Mouse (Mus musculus) limb, embryonic 14.5 days (tissue): Measurements from ENCODE around the gene Cib1. TPM values are rescaled to one million over a fixed set of nuclear protein-coding genes. Genes with fewer than 3 reads are reported as not detected.

ENCODE experiments used
- ATAC-seq: fragments of 200-750 bp; cut with Nextera tagmentation; 2 replicates; pipeline ENCODE4 v1.8.0; 2017; ENCODE audit warnings: low read depth, moderate number of reproducible peaks, moderate TSS enrichment; ENCODE audit not compliant: low FRiP score
- DNase-seq: peaks from one replicate; pipeline ENCODE4 v3.0.0-alpha.2; 2015; ENCODE audit warnings: low spot score
- H3K27ac ChIP-seq: fragments of 300-500 bp; sonication (generic); replicated peaks from 2 replicates; pipeline ENCODE4 v1.5.1; 2014; ENCODE audit warnings: low read depth, mild to moderate bottlenecking, low read length, moderate library complexity, mixed read lengths
- H3K27me3 ChIP-seq: fragments of 300-500 bp; sonication (generic); 2 replicates; pipeline ENCODE4 v1.6.1; 2014; ENCODE audit warnings: low read length, mixed read lengths; ENCODE audit not compliant: control insufficient read depth, insufficient read depth
- H3K36me3 ChIP-seq: fragments of 300-500 bp; sonication (generic); 2 replicates; pipeline ENCODE4 v1.6.1; 2014; ENCODE audit warnings: mild to moderate bottlenecking, low read length, moderate library complexity, mixed read lengths; ENCODE audit not compliant: control insufficient read depth, insufficient read depth
- H3K4me1 ChIP-seq: fragments of 300-500 bp; sonication (generic); 2 replicates; pipeline ENCODE4 v1.6.1; 2014; ENCODE audit warnings: antibody characterized with exemption, low read length, mixed read lengths; ENCODE audit not compliant: control insufficient read depth, insufficient read depth
- H3K4me2 ChIP-seq: fragments of 300-500 bp; sonication (generic); replicated peaks from 2 replicates; pipeline ENCODE4 v1.6.1; 2014; ENCODE audit warnings: low read depth, mild to moderate bottlenecking, low read length, moderate library complexity; ENCODE audit not compliant: severe bottlenecking
- H3K4me3 ChIP-seq: fragments of 300-500 bp; sonication (generic); replicated peaks from 2 replicates; pipeline ENCODE4 v1.5.1; 2014; ENCODE audit warnings: low read length
- H3K9ac ChIP-seq: fragments of 300-500 bp; sonication (generic); 2 replicates; pipeline ENCODE4 v1.6.1; 2014; ENCODE audit warnings: mild to moderate bottlenecking, low read depth, low read length, moderate library complexity; ENCODE audit not compliant: severe bottlenecking
- H3K9me3 ChIP-seq: fragments of 300-500 bp; sonication (generic); 2 replicates; pipeline ENCODE4 v1.6.1; 2016; ENCODE audit warnings: low read length; ENCODE audit not compliant: control insufficient read depth
- POLR2A ChIP-seq: fragments of 200-500 bp; IDR thresholded peaks from 2 replicates; pipeline ENCODE4 v1.8.0; 2012; ENCODE audit warnings: inconsistent platforms, mild to moderate bottlenecking, moderate library complexity, borderline replicate concordance; ENCODE audit not compliant: insufficient read depth, insufficient read length; ENCODE audit errors: extremely low read depth
- WGBS: fragments of 180-500 bp; shearing (Covaris S2); extraction: QIAGEN DNeasy Blood & Tissue Kit; methylation state at CpG from one replicate; pipeline ENCODE4 v1.1.7; 2014; 5-methylcytosine and 5-hydroxymethylcytosine counted together
- polyA plus RNA-seq, 2 experiments: library from polyadenylated mRNA; depleted of rRNA in 1 of 2; stranded (reverse) in 1 of 2; unstranded in 1 of 2; fragments of >200 nt; fragmentation: Nextera tagmentation in 1 of 2; extraction: Ambion mirVana in 1 of 2; gene quantifications; 2 replicates each; pipeline versions ENCODE4 v1.2.1 to v1.2.3; 2012 to 2014

The Cib1 gene
- polyA plus RNA-seq, 2 experiments: 37.8 to 66.1 TPM

- Histone ChIP-seq H3K36me3 (peaks cover 46% of the 10 kb centered on the region), H3K4me3 (no peak overlapping the region), H3K4me1 (peaks cover 15% of the 10 kb centered on the region), H3K9ac (no peak overlapping the region), H3K27me3 (no peaks in the 10 kb centered on the region), H3K4me2 (no peak overlapping the region), H3K9me3 (peaks cover 14% of the 10 kb centered on the region; the same call in 1 of the 2 replicates), H3K27ac (no peak overlapping the region)
- no peak for ATAC-seq
- TF ChIP-seq POLR2A: no peak
- WGBS: 88% methylated on average over 2 of the region's 2 CpGs
- DNase-seq: no peak
Observed at GRCm38 (mm10) chr7:80273456-80273855, 40.8 kb upstream of the Cib1 start.

- DNase-seq: no peak
- ATAC-seq: peak; percentile 28; the same call in 1 of the 2 replicates
- no peak for TF ChIP-seq POLR2A
- whole genome bisulfite sequencing: under 1% methylated on average over 23 of the region's 23 CpGs
- H3K36me3 ChIP-seq: peaks cover 36% of the 10 kb centered on the region
- H3K9me3 ChIP-seq: peaks cover 8% of the 10 kb centered on the region; the same call in 1 of the 2 replicates
- H3K9ac ChIP-seq: peak overlapping the region; percentile 68
- H3K4me3 ChIP-seq: peak overlapping the region; percentile 90
- H3K4me2 ChIP-seq: peak overlapping the region; percentile 90
- no peaks in the 10 kb centered on the region for H3K27me3 ChIP-seq
- H3K27ac ChIP-seq: no peak overlapping the region
- peaks cover 15% of the 10 kb centered on the region for H3K4me1 ChIP-seq
Observed at GRCm38 (mm10) chr7:80269751-80270255, 37.2 kb upstream of the Cib1 start.

DNA sequence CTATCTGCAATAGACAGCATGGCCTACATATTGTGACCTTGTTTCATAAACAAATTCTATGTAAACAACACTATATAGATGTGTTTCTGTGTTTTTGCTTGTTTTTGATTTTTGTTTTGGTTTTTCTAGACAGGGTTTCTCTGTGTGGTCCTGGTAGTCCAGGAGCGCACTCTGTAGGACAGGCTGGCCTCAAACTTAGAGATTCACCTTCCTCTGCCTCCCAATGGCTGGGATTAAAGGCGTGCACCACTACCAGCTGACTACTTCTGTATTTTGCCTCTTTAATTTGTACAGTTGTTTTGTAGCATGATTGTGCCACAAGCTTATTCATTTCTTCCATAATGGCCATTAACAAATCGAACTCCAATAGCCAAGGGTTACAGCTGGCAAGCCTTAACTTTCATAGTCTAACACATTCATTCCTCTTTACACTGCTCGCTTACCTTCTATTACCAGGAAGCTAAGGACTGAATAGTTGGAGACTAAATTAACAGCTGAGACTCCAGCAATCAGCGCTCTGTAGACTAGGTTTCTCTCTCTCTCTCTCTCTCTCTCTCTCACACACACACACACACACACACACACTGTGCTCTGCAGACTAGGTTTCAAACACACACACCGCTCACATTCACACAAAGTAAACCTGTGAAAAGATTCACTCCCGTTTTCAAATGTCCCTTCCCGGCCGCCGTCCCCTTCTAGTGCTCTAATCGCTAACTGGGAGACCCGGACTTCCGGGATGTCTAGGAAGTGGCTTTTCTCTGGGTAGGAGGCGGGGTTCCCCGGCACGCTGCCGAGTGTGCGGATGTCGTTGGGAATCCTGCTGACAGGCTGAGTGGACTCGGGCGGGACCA, 36.5 kb upstream of the Cib1 start, which contains the start of gene Vps33b:
Vps33b (plus strand) TSS at position 753 of the 854 bp plus-strand sequence.
- TF ChIP-seq POLR2A: 0 out of 2 replicates have a peak, but pooled peaks have one; percentile 46
- Histone ChIP-seq H3K27ac (no peak within 1 kb of the TSS; the same call in 1 of the 2 replicates), H3K36me3 (peaks cover 35% of the 10 kb centered on the region), H3K4me1 (peaks cover 15% of the 10 kb centered on the region), H3K4me3 (peak within 1 kb of the TSS; percentile 90), H3K9me3 (0 out of 2 replicates have a peak, but pooled peaks cover 3% of the 10 kb centered on the region), H3K4me2 (peak within 1 kb of the TSS; percentile 90), H3K27me3 (no peaks in the 10 kb centered on the region), H3K9ac (peak within 1 kb of the TSS; percentile 68)
- peak; percentile 97 for DNase-seq
- 4% methylated on average over 21 of the region's 21 CpGs for WGBS
- ATAC-seq: peak; percentile 93

GRCm38 (mm10) chr7:80267764-80268163, 35.2 kb upstream of the Cib1 start:
- DNase-seq (no peak), ATAC-seq (no peak)
- Histone ChIP-seq H3K4me1 (peaks cover 15% of the 10 kb centered on the region), H3K9ac (no peak overlapping the region), H3K9me3 (no peaks in the 10 kb centered on the region), H3K27me3 (no peaks in the 10 kb centered on the region), H3K4me2 (no peak overlapping the region), H3K36me3 (peaks cover 31% of the 10 kb centered on the region), H3K4me3 (no peak overlapping the region), H3K27ac (no peak overlapping the region)
- WGBS: 66% methylated on average over 1 of the region's 1 CpGs
- no peak for TF ChIP-seq POLR2A

DNA sequence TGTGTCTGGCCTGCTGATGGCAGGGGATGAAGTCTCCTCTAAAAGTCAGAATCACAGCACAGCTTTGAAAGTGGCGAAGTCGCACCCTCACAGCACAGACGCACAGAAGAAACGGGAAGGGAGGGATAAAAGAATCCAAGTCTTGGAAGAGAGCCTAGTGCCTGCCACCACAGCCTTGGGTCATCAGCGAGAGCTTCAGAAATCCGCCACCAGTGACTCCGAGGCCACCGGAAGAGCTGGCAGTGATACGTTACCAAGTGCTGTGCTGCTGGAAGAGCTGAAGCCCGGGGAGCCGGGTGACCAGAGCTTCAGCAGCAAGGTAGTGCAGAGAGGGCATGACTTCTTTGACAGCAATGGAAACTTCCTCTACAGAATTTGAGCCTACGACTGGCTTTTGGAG, 32.0 kb upstream of the Cib1 start:
- Histone ChIP-seq H3K4me1 (peaks cover 8% of the 10 kb centered on the region; the same call in 1 of the 2 replicates), H3K4me3 (no peak overlapping the region), H3K4me2 (no peak overlapping the region), H3K27me3 (no peaks in the 10 kb centered on the region), H3K27ac (no peak overlapping the region), H3K36me3 (peaks cover 31% of the 10 kb centered on the region), H3K9me3 (no peaks in the 10 kb centered on the region), H3K9ac (no peak overlapping the region)
- DNase-seq: no peak
- TF ChIP-seq POLR2A: no peak
- no peak for ATAC-seq
- 91% methylated on average over 12 of the region's 12 CpGs for WGBS
